Mouse (Mus musculus) layer of hippocampus, postnatal 36 days (tissue): ENCODE data around the gene Gm20671. TPM values are rescaled to one million over a fixed set of nuclear protein-coding genes. Genes with fewer than 3 reads are reported as not detected.
A peak's percentile ranks its signal among the peaks of the same experiment; 100 is the strongest.
"Not testable (repeated sequence)": the region's sequence is repeated elsewhere in the genome, so short reads cannot be mapped to it uniquely, and the experiment has no call there.

Experiments
- DNase-seq, 2 experiments: peaks; one replicate each; pipeline ENCODE4 v3.0.0; 2022
- total RNA-seq, 2 experiments: library from RNA; stranded (reverse); gene quantifications; 2 replicates each; pipeline ENCODE4 v1.2.3; 2021

The Gm20671 gene
- not detected for total RNA-seq

DNA sequence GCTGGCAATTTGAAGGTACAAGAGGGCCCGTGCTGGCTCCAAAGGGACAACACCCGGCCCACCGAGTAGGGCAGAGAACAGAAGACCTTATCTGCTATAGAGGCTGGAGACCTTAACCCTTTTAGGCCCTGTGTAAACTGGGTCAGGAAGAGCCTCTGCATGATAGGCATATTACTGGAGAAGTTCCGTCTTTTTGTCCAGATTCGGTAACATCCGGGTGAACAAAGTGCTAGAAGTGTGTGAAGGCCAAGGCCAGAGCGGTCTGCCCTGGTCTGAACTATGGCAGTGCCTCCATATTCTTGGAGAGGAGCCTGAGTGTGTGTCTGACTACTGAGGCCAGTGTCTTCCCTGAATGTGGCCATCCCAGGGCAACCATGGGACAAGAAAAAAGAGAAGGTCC lies at the start of gene Gm20671:
Gene Gm20671, minus strand, starts transcription at position 101 of the 400 bp plus-strand sequence.
- no peak for DNase-seq

- no peak for DNase-seq
Measured at GRCm38 (mm10) chr5:32872346-32872745, 45.4 kb upstream of the Gm20671 start.

GRCm38 (mm10) chr5:32869389-32870024 lies 42.6 kb upstream of the Gm20671 start:
- no peak for DNase-seq

DNA sequence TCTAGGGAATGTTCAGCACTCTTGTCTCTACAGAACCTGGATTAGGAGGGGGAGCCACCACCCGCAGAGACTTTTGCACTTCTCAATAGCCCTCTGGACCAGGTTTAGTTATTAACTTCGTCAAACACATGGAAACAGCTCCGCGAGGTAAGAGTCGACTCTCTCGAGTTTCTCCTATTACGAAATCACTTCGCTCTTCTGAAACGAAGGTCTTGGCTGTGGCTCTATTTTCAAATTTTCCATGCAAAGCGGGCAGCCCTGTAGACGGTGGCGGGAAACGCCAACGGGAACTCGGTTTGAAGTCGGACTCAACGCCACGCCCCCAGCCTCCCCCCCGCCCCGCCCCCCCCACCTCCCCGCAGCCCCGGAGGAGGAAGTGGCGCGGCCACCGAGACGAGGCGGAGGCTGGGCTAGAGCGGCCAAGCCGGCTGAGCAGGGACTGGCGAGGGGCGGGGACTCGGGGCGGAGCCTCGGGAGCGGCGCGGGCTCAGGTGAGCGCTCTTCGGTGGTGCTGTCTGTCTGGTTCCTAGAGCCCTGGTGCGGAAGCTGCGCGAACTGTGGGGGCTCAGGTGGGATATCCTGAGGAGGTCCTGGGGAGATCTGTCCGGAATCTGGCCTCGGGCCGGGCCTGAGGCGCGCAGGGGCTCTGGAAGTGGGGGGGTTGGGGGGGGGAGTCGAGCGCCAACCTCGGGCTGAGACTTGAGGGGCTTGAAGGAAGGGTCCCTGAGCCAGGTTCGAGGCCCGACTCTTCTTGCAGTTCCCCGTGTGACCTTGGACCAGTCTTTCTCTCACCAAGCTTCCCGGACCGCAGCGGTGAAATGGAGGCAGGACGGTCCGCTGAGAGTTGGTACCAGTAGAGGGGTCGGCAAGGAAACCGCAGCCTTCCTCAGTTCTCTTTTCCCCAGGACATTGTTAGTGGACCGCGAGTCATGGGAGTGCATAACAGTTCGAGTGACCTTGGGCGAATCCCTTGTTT lies 36.6 kb upstream of the Gm20671 start, which contains the start of gene Depdc5:
Gene Depdc5, plus strand, starts transcription at position 449 of the 976 bp plus-strand sequence.
- DNase-seq: peak; percentile 87 to 89

GRCm38 (mm10) chr5:32862469-32863132 lies 35.7 kb upstream of the Gm20671 start:
- no peak for DNase-seq

- DNase-seq: no peak
Measured at GRCm38 (mm10) chr5:32861082-32861481, 34.2 kb upstream of the Gm20671 start.

DNA sequence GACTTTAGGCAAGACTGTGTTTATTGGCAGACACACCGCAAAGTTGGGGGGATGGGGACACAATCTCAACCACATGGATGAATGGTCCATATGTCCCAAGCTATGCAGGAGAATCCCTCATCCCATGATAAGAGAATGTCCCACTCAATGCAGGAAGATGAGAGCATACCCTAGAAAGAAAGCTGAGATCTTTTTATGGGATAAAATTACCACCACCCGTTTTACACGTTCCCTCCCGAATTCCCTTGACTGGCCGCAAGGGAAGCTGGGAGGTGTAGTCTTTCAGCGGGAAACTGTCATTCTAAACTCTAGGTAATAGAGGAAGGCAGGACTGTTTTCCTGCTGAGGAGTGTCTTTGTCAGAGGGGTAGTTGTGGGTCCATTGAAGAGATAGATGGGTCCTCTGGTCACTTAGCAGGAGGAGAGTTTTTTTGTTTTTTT lies 30.9 kb upstream of the Gm20671 start:
- peak; percentile 40 to 41 for DNase-seq

DNA sequence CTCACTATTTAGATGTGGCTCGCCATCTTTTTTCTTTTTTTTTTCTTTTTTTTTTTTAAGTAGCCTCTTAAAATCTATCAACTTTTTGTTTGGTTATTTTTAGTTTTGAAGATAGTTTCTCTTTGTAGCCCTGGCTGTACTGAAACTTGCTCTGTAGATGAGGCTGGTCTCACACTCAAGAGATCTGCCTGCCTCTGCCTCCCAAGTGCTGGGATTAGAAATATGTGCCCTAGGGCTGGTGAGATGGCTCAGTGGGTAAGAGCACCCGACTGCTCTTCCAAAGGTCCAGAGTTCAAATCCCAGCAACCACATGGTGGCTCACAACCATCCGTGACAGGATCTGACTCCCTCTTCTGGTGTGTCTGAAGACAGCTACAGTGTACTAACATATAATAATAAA lies 28.4 kb upstream of the Gm20671 start:
- DNase-seq: not testable (repeated sequence)

GRCm38 (mm10) chr5:32854818-32855217 lies 27.9 kb upstream of the Gm20671 start:
- no peak for DNase-seq

DNA sequence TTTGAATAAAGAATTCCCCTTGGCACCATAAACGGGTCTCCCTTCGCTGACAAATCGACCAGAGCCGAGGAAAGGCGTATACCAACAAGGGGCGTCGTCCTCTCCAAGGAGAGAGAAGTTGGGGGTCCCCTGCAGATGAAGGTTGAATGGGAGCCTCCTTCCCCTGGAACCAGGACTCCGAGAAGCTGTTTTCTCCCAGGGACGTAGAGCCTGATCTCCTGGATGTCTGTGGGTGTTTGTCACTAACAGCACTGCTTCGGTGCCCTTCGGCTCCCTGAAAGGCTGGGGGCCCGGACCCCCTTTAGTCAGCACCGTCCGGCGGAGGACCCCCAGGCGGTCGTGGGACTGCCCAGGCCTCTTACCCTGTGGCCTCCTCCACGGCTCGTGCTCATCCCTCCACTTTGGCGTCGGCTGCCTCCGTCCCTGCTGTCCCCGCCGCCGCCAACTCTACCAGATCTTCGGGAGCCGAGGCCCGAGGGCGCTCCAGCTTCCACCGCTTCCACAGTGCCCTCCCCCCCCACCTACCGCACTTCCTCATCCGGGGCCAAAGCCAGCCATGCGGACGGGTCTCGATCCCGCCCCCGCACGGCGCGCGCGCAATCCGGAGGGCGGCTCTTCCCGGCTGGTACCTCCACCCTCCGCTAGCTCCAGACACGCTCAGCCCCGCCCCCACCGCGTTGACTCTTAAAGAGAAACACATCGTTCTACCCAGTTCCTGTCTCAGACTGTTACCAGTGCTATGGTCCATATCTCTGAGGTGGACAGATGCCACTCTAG lies 27.0 kb upstream of the Gm20671 start, which contains the start of gene Prr14l:
Gene Prr14l, minus strand, starts transcription at position 526 of the 777 bp plus-strand sequence.
- DNase-seq: peak; percentile 98

GRCm38 (mm10) chr5:32852026-32852425 lies 25.1 kb upstream of the Gm20671 start:
- no peak for DNase-seq

DNA sequence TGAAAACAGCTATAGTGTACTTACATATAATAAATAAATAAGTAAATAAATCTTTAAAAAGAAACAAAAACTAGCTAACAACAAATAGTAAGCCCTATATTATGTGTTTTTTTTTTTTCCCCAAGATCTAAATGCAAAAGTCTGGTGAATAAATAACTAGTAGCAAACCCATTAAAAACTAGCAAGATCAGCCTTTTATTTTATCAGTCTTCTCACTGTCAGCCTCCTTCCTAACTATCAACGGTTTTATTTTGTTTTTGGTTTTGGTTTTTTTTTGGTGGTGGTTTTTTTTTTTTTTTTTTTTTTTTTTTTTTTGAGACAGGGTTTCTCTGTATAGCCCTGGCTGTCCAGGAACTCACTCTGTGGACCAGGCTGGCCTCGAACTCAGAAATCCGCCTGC lies 22.7 kb upstream of the Gm20671 start:
- DNase-seq: not testable (repeated sequence)

DNA sequence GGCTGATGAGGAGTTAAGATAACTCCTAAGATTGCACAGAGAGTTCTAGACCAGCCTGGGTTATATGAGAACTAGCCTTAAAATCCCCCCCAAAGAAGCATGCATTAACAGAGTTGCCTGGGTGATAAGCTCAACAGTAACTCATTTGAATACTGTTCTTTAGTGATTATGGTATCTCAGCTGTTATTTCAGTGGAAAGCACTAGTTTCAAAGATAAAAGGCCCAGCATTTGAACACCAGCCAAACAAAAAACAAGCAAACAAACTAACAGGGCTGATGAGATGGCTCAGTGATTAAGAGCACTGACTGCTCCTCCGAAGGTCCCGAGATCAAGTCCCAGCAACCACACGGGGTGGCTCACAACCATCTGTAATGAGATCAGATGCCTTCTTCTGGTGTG lies 22.3 kb upstream of the Gm20671 start:
- no peak for DNase-seq

- DNase-seq: no peak
Measured at GRCm38 (mm10) chr5:32840029-32840428, 13.1 kb upstream of the Gm20671 start.

DNA sequence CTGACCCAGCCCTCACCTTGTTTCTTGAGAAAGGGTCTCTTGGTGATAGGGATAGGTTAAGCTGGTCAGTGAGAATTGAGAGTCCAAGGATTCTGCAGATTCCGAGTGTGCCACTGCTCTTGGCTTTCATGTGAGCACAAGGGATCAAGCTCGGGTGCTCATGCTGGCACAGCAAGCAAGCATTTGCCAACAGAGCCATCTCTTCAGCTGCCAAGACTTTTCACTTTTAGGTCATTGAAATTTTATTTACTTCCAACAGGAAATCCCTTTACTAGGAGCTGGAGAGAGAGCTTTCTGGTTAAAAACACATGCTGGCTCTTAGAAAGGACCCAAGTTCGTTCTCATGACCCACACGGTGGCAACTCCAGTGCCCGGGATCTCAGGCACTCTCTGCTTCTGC lies 10.1 kb upstream of the Gm20671 start:
- DNase-seq: no peak

DNA sequence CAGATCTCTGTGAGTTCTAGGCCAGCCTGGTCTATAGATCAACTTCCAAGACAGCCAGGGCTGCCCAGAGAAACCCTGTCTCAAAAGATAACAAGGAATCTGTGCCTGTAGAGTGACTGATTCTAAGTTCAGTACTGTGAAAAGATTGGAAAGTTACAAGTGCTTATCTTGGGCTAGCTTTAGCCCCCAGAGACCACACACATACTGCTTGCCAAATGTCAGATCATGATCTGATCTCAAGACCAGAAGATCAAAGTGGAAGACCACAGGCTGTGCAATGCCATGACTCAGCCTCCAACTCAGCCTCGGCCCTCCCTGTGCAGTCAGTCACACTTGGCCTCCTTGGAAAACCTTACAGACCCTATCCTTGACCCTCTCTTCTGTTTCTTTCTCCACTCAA lies 7.6 kb upstream of the Gm20671 start:
- no peak for DNase-seq

- DNase-seq: no peak
Measured at GRCm38 (mm10) chr5:32830054-32830453, 3.1 kb upstream of the Gm20671 start.

DNA sequence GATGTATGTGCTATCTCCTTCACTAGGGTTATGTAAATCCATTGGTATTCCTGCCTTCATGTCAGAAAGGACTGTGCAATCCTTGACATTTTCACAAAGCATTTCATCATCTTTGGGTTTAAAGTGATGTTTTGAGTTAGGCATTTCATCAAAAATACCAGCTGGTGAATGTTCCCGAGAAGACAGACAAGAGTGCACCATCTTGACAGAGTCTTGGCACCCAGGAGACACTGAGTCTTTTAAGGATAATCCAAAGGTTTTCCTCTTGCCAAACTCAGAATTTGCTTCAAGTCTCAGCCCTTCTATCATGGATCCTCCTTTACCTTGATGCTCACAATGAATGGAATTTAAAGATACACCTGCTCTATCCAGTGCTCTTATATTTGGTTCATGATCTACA lies 1.9 kb upstream of the Gm20671 start:
- DNase-seq: not testable (repeated sequence)

GRCm38 (mm10) chr5:32820471-32820870 lies 6.4 kb downstream of the Gm20671 start:
- DNase-seq: peak; percentile 51 to 56

DNA sequence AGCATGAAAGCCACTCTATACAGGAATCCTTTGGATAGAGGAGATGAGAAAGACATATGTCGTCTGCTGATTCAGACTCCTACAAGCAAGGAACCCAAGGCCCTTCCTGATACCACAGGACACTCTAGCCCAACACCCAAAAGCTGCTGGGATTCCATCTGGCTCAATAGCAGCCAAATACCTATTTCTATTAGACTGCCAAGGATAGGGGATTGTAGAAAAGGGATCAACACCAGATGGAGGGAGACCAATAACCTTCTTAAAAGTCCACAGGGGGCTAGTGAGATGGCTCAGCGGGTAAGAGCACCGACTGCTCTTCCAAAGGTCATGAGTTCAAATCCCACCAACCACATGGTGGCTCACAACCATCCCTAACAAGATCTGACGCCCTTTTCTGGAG lies 11.5 kb downstream of the Gm20671 start:
- DNase-seq: no peak

- DNase-seq: not testable (repeated sequence)
Measured at GRCm38 (mm10) chr5:32786454-32786853, 40.5 kb downstream of the Gm20671 start.
